Mouse (Mus musculus): ENCODE measurements around the gene Enpp5. TPM values are rescaled to one million over a fixed set of nuclear protein-coding genes. Genes with fewer than 3 reads are reported as not detected.

Gene Enpp5
- polyA plus RNA-seq, 1 experiment from 2014 or later = 67.3 TPM

Other genes with a start within 250 kb of the Enpp5 start
- 5.6 and 6.2 TPM in 2 replicates for gene Enpp4, start 27.0 kb downstream of the Enpp5 start, polyA plus RNA-seq (2015; fragmentation: Nextera tagmentation; extraction: Ambion mirVana)
- gene Clic5, start 109.8 kb downstream of the Enpp5 start, polyA plus RNA-seq (2015; fragmentation: Nextera tagmentation; extraction: Ambion mirVana) = 0.03 and 0.06 TPM in 2 replicates